Comparison of ENCODE assay signal across 9 mouse cellular contexts in the genomic region with DNA sequence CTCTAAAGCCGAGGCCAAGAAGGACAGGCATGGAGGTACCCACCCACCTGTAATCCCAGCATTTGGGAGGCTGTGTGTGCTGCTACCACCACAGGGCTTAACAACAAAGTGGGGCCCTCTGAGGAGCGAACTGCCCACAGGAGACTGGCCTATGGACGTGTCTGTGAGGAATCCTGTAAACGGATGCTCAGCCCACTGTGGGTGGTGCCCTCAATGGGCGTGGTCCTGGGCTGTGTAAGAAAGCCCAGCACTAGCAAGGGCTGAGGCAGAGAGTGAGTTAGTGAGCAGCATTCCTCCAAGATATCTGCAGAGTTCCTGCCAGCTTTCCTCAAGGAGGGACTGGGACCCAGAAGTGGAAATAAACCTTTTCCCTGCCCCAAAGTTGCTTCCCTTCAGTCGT.
DNase-seq lines count a peak whose midpoint lies in the region; ATAC-seq and TF ChIP-seq lines count a peak whose summit lies in the region.
"Had no signal": no experiment of that assay in that cellular context is flagged by ENCODE, and none has a peak within 500 bp of the region (broad histone marks: within the 10 kb centered on the region; RNA-seq: fewer than 3 reads in every experiment).

No protein-coding gene starts in this region.

- no peak overlapping the region for H3K9ac ChIP-seq in heart, embryonic 15.5 days
- no peak overlapping the region for H3K9ac ChIP-seq in limb, embryonic 14.5 days (ENCODE audit: low read depth, low read length, severe bottlenecking)
- H3K9ac ChIP-seq in stomach, embryonic 16.5 days (ENCODE audit: low read length), result no peak overlapping the region

- peaks cover 33% of the 10 kb centered on the region for H3K36me3 ChIP-seq in heart, embryonic 15.5 days
- peaks cover 96% of the 10 kb centered on the region for H3K36me3 ChIP-seq in limb, embryonic 14.5 days (ENCODE audit: control insufficient read depth, insufficient read depth, low read length)
- H3K36me3 ChIP-seq in stomach, embryonic 16.5 days (ENCODE audit: control insufficient read depth, insufficient read depth, low read length), result peaks cover 24% of the 10 kb centered on the region

- peak; percentile 51 for DNase-seq in thymus, postnatal 4 days
- DNase-seq in thymus, postnatal 25 days, result no peak
- peak; percentile 23 for DNase-seq in limb, embryonic 14.5 days (ENCODE audit: low spot score)
- DNase-seq in cerebellum, adult 11 months, result no peak
- DNase-seq in cerebellum, adult 8-10 months, result no peak

- no peak overlapping the region for H3K4me2 ChIP-seq in heart, embryonic 15.5 days
- no peak overlapping the region for H3K4me2 ChIP-seq in limb, embryonic 14.5 days (replicated peaks; ENCODE audit: low read depth, low read length, severe bottlenecking)
- no peak overlapping the region for H3K4me2 ChIP-seq in stomach, embryonic 16.5 days (ENCODE audit: low read depth, low read length)

- peak; percentile 65; the same call in 1 of the 2 replicates for ATAC-seq in heart, embryonic 15.5 days (replicated peaks; ENCODE audit: insufficient number of reproducible peaks, insufficient read depth, low FRiP score, low read depth)
- ATAC-seq in limb, embryonic 14.5 days (ENCODE audit: low FRiP score, low read depth), result no peak
- peak; percentile 59; the same call in 1 of the 2 replicates for ATAC-seq in stomach, embryonic 16.5 days (ENCODE audit: insufficient read depth, low FRiP score)
- ATAC-seq in monocyte, adult 5-6 weeks (replicated peaks; ENCODE audit: insufficient number of reproducible peaks, low FRiP score, low TSS enrichment, poor library complexity, severe bottlenecking), result no peak
- ATAC-seq: midbrain, embryonic 16.5 days had no signal

- peak overlapping the region; percentile 80 for H3K27ac ChIP-seq in heart, embryonic 15.5 days
- H3K27ac ChIP-seq in limb, embryonic 14.5 days (replicated peaks; ENCODE audit: low read depth, low read length), result peak overlapping the region; percentile 92
- H3K27ac ChIP-seq in stomach, embryonic 16.5 days (ENCODE audit: low read length), result no peak overlapping the region

- H3K27me3 ChIP-seq in heart, embryonic 15.5 days, result no peaks in the 10 kb centered on the region
- no peaks in the 10 kb centered on the region for H3K27me3 ChIP-seq in limb, embryonic 14.5 days (ENCODE audit: control insufficient read depth, insufficient read depth, low read length)
- no peaks in the 10 kb centered on the region for H3K27me3 ChIP-seq in stomach, embryonic 16.5 days (ENCODE audit: control insufficient read depth, insufficient read depth, low read length)

- TF ChIP-seq POLR2A in limb, embryonic 14.5 days (IDR thresholded peaks at IDR 0.05; ENCODE audit: borderline replicate concordance, extremely low read depth, insufficient read depth, insufficient read length), result no peak

- no peak overlapping the region for H3K4me3 ChIP-seq in heart, embryonic 15.5 days
- H3K4me3 ChIP-seq in limb, embryonic 14.5 days (replicated peaks; ENCODE audit: low read length), result no peak overlapping the region
- no peak overlapping the region for H3K4me3 ChIP-seq in stomach, embryonic 16.5 days (replicated peaks; ENCODE audit: low read length)

- no peaks in the 10 kb centered on the region for H3K9me3 ChIP-seq in heart, embryonic 15.5 days (replicated peaks)
- H3K9me3 ChIP-seq in limb, embryonic 14.5 days (ENCODE audit: control insufficient read depth, low read length), result no peaks in the 10 kb centered on the region
- no peaks in the 10 kb centered on the region for H3K9me3 ChIP-seq in stomach, embryonic 16.5 days (replicated peaks; ENCODE audit: control insufficient read depth, low read length)

- H3K4me1 ChIP-seq in heart, embryonic 15.5 days (replicated peaks), result peaks cover 36% of the 10 kb centered on the region
- H3K4me1 ChIP-seq in limb, embryonic 14.5 days (ENCODE audit: control insufficient read depth, insufficient read depth, low read length), result peaks cover 8% of the 10 kb centered on the region
- no peaks in the 10 kb centered on the region for H3K4me1 ChIP-seq in stomach, embryonic 16.5 days (ENCODE audit: control insufficient read depth, insufficient read depth, low read length)

- WGBS in heart, embryonic 15.5 days, result 58% methylated on average over 6 of the region's 6 CpGs
- 64% methylated on average over 6 of the region's 6 CpGs for WGBS in limb, embryonic 14.5 days
- WGBS in stomach, embryonic 16.5 days, result 62% methylated on average over 6 of the region's 6 CpGs

Comparison
In these comparisons a context has a peak if more than half of its experiments do, and no peak if none do; other contexts are left out.
1. DNase-seq: peak in thymus, postnatal 4 days (single experiment) and limb, embryonic 14.5 days (single experiment); none in thymus, postnatal 25 days (single experiment), cerebellum, adult 11 months (single experiment) and cerebellum, adult 8-10 months (single experiment).
2. ATAC-seq: peak in heart, embryonic 15.5 days (single experiment) and stomach, embryonic 16.5 days (single experiment); none in limb, embryonic 14.5 days (single experiment) and monocyte, adult 5-6 weeks (single experiment).